Mouse (Mus musculus): ENCODE measurements around the gene Tmem108.

Gene Tmem108

DNA sequence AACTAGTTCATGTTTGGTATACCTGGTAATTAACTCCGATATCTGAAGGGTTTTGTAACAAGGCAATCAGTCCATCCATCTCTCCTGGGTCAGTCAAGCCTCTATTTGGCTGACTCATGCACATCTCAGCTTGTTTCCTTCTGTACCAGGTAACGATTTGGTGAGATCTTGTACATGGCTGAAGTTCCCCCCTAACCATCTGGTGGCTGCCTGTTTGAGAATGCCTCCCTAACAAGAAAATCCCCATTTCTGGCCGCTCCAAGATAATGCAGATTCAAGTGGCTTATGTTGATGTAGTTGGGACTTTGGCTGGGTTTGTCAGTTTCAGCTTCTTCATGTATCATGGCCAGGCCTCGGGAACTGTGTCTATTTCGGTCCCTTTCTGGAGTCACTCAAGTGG is 170.8 kb downstream of the Tmem108 start:
- DNase-seq (ENCODE audit: low read depth) = no peak

DNA sequence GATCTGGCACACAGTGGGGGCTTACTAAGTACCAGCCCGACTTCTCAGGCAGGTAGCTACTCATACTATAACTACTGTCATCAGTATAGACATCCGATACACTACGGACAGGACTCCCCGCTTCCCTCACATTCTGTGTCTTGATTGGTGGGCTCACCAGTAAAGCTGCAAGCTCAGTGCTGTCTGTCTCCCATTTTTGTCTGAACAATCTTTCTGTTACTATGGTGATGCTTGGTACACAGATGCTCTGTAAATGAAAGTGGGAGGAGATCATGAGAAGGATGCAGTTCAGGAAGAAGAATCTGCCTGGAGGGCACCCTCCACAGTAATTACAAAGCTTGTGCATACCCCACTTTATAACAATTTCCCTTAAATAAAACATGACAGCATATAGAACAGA is 176.8 kb downstream of the Tmem108 start:
- no peak for DNase-seq (ENCODE audit: low read depth)

DNA sequence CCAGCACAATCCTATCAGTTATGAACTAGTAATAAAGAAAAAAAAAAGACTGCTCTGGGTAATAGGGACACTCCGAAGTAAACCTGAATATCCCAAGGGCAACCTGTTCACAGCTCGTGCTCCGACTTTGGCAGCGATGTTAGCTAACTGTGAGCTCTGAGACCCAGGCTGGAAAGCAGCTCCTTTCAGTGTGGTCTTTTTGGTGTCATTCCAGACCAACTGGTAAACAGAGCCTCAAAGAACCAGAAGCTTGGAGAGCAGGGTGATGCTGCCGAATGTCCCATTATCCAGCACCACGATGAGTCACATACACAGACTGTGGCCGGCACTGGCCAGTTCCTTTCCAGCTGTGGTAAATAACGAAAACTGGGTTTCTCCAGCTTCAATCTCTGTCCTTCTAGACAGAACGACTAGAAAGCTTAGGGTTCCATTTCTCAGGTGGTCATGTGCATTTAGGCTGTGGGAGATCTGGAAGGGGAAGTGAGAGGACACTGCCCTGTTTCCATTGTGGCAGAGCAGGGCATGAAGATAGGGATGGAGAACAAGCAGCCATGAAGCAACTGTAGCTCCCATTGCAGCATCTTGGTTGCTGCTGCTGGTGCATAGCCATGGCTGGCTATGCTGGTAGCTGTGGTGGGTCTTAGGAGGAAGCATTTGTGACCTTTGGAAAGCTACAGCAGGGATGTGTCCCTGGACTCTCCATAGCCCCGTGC is 179.2 kb downstream of the Tmem108 start:
- no peak for DNase-seq (ENCODE audit: low read depth)

DNA sequence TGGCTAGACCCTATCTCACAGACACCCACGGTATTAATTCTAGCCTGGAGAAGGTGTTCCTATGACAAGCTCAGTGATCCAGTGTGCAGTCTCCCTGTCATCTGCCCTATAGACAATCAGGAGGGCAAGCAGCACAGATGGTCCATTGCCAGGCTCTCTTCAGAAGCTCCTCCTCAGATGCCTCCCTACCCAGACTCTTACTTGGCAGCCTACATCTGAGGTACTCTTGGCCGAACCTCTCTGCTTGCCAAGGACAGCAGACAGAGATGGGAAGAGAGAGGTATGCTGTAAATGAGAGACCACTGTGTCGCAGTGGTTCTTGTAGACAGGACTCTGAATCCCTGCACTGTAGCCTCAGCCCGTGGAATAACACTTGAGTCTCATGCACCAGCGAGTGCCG is 181.0 kb downstream of the Tmem108 start:
- DNase-seq (ENCODE audit: low read depth) = no peak

DNA sequence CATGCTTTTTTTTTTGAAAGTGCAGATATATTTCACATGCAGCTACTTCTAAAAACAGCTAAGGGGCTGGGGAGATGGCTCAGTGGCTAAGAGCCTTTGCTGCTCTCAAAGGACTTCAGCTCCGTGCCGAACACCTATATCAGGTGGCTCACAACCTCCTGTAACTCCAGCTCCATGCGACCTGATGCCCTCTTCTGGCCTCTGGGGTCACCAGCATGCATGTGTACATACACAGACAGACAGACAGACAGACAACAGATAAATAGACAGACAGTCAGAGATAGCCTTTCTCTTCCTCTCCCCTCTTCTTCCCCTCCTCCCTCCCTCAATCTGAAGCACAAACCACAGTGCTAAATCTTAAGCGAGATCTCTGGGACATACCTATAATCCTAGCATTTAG is 181.5 kb downstream of the Tmem108 start:
- DNase-seq (ENCODE audit: low read depth) = no peak

DNA sequence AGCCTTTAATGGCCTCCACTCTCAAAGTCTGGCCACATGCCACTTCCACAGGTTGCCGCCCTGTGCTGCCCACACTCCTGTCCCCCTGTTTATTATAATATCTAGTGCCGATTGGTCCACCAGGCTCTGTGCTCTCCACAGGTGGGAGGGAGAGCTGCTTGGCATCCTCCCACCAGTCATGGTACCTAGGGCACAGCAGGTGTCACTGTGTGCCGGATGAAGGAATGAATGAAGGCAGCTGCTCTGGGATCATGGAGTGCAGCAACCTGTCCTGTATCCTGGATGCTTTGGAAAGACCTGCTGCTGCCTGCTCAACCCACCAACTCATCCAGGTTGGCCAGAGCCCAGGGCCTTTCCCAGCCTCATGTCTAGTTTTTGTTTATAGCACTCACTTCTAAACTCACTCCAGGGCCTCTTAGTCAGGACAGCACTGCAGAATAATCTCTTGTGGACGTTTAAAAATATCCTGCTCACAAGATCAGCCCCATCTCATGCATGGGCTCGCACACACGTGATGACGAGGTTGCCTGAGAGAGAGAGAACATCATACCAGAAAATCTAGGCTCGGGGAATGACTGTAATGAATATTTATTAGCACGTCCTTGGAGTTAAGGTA is 182.1 kb downstream of the Tmem108 start:
- no peak for DNase-seq (ENCODE audit: low read depth)

DNA sequence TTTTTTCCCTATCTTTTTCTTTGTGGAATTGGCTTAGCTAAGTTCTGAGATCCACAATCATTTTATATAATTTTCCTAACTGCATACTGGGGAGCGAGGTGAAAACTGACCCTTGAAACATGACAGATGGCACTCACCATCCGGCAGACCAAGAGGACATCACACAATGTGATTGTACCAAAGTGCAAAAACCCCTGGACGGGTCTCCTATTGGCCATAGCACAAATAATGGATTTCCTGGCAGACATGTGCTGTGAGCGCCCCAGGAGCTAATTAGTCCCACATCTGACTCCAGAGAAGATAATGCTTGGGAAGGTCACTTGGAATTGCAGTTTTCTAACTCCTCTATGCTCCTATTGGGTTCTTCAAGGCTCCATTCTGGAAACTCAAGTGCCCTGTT is 183.9 kb downstream of the Tmem108 start:
- no peak for DNase-seq (ENCODE audit: low read depth)

DNA sequence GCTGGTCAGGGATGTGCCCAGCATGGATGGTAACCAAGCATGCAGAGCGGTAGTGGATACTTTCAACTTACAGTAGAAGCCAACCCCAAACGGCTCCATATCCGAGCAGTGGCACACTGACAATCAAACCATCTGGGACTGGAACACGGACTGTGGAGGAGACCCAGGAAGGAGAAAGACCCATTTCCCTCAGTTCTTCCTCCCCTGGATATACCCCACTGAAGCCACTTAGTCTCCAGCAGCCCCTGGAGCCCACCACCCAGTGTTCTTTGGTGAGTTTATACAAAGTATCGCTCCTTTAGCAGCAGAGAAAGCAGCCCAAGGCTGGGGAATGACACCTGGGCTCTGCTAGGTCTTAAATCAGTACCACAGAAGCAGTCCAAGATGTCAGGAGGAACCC is 184.5 kb downstream of the Tmem108 start:
- DNase-seq (ENCODE audit: low read depth) = no peak

DNA sequence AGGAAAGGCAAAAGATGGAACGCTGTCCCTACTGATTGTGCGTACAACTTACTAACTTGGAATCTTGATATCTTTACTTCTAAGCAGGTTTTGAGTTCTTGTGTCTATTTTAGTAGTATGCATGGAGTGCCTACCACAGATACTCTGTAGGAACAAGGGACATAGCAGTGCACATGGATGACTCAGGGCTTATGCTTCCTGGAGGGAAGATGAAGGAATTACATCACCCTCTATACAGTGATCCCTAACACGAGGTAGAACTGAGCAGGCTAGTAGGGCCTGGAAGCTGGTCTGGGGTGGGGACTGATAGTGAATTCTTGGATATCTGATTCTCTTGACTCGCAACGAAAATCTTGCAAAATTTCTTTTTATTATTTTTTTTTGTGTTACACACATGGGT is 185.7 kb downstream of the Tmem108 start:
- DNase-seq (ENCODE audit: low read depth) = no peak

DNA sequence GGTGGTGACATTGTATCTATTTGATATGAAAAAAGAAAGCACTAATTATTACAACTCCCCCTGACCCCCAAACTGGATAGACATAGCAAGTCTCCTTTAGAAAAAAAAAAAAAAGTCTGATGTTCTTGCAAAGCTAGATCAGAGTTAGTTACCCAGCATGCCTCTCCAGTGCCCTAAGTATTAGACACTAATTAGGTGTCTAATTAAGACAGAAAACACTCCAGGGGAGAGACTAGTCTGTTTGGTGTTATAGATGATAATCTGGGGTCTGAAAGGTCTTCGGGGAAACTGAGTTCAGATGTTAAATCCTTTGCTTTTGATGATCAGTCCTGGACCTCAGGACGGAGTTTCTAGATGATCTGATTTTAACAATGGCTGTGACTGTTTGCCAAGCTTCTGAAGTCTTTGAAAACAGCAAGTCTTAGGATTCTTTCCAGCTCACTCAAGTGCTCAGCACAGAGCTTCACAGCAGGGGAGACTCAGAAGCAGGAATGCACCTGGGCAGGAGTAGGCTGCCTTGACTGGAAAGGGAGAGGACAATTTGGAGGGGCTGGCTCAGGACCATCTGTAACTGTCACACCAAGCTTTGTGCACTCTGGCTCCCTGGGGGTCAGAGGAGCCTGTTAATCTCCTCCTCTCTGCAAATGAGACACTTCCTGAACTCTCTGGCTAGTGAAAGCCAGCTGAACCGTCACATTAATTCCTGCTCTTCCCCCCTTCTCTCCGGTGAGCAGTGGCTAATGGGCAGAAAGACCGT is 187.5 kb downstream of the Tmem108 start:
- DNase-seq (ENCODE audit: low read depth) = no peak

DNA sequence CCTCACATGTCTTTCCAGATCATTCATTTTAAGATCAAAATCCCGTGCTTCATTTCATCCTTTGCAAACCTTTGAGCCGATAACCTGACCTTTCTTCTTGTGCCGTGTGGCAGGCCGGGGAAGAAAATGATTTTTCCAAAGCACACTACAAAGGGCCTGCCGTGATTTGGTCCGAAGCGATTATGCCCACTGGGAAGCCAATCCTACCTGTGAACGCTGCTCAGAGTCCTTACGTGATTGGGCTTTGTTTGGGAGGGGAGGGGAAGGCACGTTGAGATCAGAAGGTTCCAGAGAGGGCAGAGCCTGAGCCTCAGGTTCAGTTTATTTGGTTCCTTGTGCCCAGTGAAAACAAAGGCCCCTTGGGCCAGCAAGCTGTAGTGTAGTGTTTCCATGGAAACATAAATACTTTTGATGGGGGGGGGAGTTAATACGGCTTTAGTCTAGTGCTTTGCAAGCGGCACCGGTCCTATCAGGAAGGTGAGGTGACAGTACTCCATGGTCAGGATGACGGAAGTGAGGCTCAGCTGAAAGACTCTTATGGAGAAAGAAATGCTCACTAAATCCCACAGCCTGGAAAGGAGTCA is 191.4 kb downstream of the Tmem108 start:
- no peak for DNase-seq (ENCODE audit: low read depth)

DNA sequence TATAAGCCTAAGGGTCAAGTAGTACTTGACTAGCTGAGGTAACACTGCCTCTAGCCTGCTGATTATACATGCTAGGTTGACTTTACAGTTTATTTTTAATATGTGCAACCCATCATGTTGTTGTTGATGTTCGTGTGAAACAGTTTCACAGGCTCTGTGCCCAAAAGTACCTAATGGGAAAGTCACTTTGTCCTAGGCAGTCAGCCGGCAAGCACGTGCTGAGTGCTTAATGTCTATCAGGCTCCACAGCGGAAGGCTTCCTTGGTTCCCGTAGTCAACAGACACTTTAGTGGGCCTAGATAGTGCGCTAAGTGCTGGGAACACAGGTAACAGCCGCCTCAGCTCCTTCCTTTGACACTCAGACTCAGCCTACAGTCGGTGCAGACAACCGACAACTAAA is 192.7 kb downstream of the Tmem108 start:
- no peak for DNase-seq (ENCODE audit: low read depth)

DNA sequence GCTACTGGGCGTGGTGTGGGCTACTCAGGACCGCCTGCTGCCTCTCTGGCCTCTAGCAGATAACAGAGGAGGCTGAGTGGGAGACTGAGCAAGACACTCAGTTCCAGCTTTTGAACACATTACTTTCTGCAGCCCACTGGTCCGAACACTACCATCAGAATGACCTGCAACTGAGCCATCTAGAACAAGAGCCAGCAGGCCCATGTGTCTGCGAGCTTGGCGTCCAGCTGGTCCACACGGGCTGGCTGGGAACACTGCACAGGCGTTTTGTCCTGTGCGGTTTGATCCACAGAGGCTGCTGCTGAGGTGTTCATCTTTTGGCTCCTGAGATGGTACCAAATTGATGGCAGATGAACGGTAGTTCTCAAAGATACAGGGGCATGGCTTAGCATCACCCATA is 196.5 kb downstream of the Tmem108 start:
- DNase-seq (ENCODE audit: low read depth) = no peak

DNA sequence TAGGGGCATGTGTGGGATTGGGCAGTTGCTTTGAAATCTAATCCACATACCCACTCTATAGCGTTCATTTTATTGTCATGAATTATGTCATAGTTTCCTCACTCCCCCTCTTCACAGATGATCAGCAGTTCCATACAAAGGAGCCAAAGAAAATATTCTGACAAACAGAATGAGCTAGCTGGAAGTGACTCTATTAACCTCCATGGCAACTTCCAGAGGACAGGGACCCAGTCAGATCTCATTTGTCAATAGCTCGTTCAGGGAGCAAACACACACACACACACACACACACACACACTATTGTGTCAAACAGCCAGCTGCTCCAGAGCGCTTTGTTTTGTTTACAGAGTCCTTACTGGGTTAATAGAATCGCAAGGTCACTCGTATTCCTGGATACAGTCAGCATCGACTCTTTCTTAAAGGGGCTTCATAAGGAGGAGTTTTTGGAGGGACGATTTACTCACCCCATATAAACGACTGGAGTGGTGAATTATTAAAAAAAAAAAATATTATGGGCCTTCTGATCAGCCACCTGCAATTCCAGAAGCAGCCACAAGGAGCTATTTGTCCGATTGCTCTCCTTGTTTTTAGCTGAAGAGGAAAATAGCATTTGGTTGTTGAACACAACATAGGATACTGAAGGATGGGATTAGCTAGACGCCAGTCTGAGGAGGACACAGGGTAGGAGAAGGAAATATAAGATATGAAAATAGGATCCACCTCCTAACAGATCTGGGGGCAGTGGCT is 197.6 kb downstream of the Tmem108 start:
- peak; percentile 3 for DNase-seq (ENCODE audit: low read depth)

DNA sequence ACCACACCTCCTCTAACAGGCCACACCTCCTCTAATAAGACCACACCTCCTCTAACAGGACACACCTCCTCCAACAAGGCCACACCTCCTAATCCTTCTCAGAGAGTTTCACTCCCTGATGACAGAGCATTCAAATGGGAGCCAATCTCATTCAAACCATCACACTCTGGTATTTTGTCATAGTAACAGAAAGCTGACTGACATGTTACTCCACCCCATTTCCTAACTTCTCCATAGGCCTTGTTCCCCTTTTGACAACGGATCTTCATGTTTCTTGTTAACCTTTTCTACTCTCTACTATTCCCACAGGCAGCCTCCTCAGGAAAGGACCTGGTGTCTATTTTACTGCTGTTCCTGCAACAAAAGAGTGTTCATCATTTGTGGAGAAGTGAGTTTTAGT is 199.6 kb downstream of the Tmem108 start:
- DNase-seq (ENCODE audit: low read depth) = no peak

DNA sequence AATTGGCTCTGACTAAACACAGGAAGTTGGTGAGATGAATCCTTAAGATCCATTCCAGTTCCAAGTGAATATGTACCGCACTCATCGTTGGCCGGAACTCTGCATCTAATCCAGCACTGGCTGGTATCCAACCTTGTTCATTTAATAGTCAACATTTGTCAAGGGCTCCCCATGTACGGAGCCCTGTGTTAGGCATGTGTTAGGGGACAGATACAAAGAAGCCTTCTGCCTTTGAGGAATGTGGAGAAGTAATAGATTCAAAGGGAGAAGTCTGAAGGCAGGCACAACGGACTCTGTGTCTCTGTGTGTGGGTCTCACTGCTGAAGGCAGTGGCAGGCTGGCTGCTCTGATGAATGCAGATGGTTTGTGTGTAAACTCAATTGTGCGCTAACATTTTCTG is 202.9 kb downstream of the Tmem108 start:
- DNase-seq (ENCODE audit: low read depth) = no peak

DNA sequence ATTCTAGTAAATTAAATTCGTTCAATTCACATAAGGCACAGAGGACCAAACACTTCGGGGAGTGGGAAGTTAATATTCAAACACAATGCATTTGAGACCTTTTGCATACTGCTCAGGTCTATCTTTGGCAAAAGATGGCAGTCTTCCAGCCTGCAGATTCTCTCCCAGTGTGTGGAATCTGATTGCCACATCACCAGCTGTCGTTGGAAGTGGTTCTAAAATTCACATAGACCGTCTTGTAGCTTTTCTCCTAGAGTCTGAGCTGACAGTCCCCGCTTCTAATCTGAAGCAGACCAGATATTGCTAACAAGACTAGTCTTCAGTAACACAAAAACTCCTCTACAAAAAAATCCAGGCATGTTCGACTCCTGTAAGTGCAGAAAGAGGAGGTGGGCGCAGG is 203.4 kb downstream of the Tmem108 start:
- no peak for DNase-seq (ENCODE audit: low read depth)

DNA sequence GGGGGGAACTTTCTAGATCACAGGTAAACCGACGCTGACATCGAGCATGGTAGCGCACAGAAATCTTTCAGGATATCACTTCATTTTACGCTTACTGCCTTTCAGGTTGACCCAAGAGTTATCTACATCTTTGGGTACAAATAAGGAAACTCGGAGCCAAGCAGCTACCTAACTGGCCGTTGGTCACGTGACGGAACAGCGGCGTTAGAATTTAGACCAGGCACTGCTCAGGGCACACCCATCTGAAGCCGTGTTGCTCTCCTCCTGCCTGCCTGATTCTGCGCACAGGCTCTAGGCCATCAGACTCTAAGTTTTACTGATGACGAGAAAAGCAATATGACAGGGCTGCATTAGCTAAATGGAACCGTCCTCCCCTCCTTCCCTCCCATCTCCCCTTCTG is 204.6 kb downstream of the Tmem108 start:
- no peak for DNase-seq (ENCODE audit: low read depth)

DNA sequence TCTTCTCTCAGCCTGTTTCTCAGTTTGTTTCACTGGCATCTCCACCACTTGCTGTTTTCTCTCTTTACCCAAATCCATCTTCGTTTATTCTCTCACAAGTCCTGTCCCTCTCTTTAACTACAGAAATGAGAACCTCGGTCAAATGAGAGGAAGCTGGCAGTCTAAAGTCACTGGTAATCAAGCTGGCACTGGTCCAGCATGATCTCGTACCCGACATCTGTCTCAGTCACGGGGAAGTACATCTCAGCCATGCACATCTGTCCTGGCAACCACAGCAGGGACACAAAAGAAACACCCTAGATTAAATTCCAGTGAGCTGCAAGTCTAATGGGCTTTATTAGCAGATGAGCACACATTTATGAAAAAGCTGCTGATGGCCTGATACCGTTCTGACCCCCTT is 206.3 kb downstream of the Tmem108 start:
- peak; percentile 9 for DNase-seq (ENCODE audit: low read depth)

DNA sequence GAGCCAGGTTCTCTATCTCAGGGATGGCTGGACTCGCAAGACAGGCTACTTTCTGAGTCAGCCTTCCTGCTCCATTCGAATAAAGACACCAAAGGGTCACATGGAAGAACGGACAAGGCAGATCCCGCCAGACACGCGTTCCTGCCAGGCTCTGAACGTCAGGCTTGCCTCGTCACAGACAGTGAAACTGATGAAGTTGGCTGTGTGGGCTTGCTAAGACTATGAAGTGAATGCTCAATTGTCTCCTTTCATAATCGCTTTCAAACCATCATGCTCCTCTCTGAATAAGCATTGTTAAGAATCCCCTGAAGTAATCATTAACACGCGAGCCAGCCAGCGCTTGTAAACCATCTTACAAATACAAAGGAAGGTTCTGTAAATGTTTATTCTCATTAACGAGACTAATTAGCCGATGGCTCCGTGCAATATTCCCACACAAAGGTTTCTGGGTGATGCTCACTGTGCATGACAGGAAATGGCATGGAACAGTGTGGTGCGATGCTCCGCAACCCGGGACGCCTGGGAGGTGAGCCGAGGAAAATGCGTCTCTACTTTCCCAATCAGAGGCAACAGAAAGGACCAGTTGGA is 210.9 kb downstream of the Tmem108 start:
- DNase-seq (ENCODE audit: low read depth) = no peak

DNA sequence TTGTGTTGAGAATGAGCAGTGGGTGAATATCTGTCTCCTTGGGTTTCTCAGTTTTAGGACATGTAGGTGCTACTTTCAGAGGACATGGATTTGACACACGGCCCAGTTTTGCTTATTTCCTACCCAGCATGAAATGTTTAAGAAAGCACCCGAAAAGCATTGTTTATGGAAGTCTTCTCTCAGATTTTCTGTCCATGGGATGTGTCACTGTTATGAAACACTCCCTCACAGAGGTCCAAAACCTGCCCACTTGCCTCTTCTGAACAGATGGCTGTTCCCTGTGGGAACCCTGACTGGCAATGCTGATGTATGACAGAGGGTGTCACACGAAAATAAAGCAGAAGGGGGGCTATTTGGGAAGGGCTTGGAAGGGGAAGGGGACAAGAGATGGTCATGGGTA is 212.5 kb downstream of the Tmem108 start:
- DNase-seq (ENCODE audit: low read depth) = no peak

DNA sequence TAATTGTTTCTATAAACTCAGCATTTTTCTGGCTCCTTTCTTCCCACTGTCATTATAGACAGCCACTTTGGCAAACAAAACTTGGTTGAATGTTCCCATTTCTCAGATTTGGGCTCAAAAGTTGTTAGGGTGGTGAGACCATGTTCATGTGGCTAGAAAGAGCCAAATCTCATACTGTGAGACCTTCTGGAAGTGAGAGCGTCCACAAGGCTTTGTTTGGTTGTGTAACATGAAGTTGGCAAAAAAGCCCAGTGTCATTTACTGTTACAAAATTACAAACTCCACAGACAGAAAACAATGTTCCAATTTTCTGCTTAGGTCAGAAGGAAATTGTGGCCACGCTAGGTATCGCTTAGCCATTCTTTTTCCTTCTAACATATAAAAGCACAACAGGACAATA is 213.0 kb downstream of the Tmem108 start:
- DNase-seq (ENCODE audit: low read depth) = no peak
